Mouse (Mus musculus) urinary bladder, postnatal 4 days (tissue): Measurements from ENCODE around the gene Olfr473.
"Not testable (repeated sequence)": the region's sequence is repeated elsewhere in the genome, so short reads cannot be mapped to it uniquely, and the experiment has no call there.

Source experiments
- DNase-seq, 2 experiments: peaks; one replicate each; pipeline ENCODE4 v3.0.0; 2021 to 2022; ENCODE audit warnings: low spot score in 2 of 2

Olfr473 gene

GRCm38 (mm10) chr7:107930146-107930545 lies at the start of gene Olfr473:
Gene Olfr473, plus strand, starts transcription at chr7:107930446.
- no peak for DNase-seq

DNA sequence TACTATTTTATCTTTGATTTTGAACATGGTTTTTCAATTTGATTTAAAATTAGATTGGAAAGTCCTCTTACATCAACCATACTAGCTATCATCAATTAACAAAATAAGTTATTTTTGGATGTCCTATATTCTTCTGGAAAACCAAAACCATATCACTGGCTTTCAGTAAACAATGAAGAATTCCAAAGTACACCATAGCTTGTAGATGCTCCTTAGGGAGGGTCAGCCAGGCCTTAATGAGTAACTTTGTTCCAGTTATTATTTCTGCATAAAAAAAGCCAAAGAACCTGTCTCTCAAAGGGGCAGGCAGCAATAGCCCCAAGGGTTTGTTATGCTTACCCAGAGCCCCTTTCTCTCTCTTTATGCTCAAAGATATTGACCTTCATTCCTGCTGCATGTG lies 32.6 kb upstream of the Olfr473 start, which contains the start of gene Olfr472:
Gene Olfr472 (plus strand): TSS at position 301 of the 400 bp plus-strand sequence.
- DNase-seq, result no peak

GRCm38 (mm10) chr7:107952539-107952938 lies 22.3 kb downstream of the Olfr473 start:
- not testable (repeated sequence) for DNase-seq

- no peak for DNase-seq
Observed at GRCm38 (mm10) chr7:107954343-107954742, 24.1 kb downstream of the Olfr473 start, which contains the start of gene Olfr474. Gene Olfr474, plus strand, starts transcription at chr7:107954643.

DNA sequence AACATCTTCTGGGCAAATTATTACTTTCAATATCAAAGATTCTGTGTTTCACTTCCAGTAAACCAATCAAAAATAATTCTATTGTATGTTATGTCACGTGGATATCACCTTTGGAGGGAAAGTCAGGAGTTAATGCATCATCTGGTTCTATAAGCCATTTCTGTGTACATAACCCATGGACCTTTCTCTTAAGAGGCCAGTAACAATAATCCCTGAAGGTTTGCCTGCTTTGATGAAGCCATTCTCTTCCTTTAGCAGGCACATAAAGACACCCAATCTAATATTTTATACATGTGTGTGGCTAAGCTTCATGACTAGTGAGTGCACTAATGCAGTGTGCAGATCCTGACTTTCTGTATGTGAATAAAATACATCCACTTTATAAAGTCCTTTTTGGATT lies 34.3 kb downstream of the Olfr473 start, which contains the start of gene Olfr476:
Gene Olfr476 (plus strand): TSS at position 301 of the 400 bp plus-strand sequence.
- no peak for DNase-seq
